Mouse (Mus musculus): Measurements from ENCODE around the gene Csrp3. TPM values are rescaled to one million over a fixed set of nuclear protein-coding genes. Genes with fewer than 3 reads are reported as not detected.
A peak's percentile ranks its signal among the peaks of the same experiment; 100 is the strongest.

Gene Csrp3
- 3.6 and 6.4 TPM in 2 replicates for polyA plus RNA-seq (2015; fragmentation: Nextera tagmentation; extraction: Ambion mirVana)

- Histone ChIP-seq H3K9me3 (no peaks in the 10 kb centered on the region), H3K27me3 (no peaks in the 10 kb centered on the region), H3K4me3 (no peak within 1 kb of the TSS), H3K27ac (no peak within 1 kb of the TSS), H3K9ac (no peak within 1 kb of the TSS), H3K4me2 (no peak within 1 kb of the TSS), H3K4me1 (peaks cover 15% of the 10 kb centered on the region; the same call in 1 of the 2 replicates), H3K36me3 (no peaks in the 10 kb centered on the region)
- no peak for ATAC-seq (ENCODE audit: insufficient number of reproducible peaks, insufficient read depth, low FRiP score, low TSS enrichment, low read depth)
- 35% methylated on average over 11 of the region's 11 CpGs for WGBS
Measured at GRCm38 (mm10) chr7:48847820-48848650, at the start of gene Csrp3. Gene Csrp3 (minus strand): TSS chr7:48848033.

GRCm38 (mm10) chr7:48896051-48896450 is 48.2 kb upstream of the Csrp3 start:
- Histone ChIP-seq H3K4me1 (peaks cover 18% of the 10 kb centered on the region), H3K9ac (no peak overlapping the region), H3K36me3 (no peaks in the 10 kb centered on the region), H3K27ac (no peak overlapping the region), H3K4me3 (no peak overlapping the region), H3K27me3 (peaks cover 32% of the 10 kb centered on the region), H3K9me3 (no peaks in the 10 kb centered on the region), H3K4me2 (no peak overlapping the region)
- no peak for ATAC-seq (ENCODE audit: insufficient number of reproducible peaks, insufficient read depth, low FRiP score, low TSS enrichment, low read depth)
- 68% methylated on average over 4 of the region's 4 CpGs for WGBS

GRCm38 (mm10) chr7:48895475-48895874 is 47.6 kb upstream of the Csrp3 start:
- no peak for ATAC-seq (ENCODE audit: insufficient number of reproducible peaks, insufficient read depth, low FRiP score, low TSS enrichment, low read depth)
- Histone ChIP-seq H3K27ac (no peak overlapping the region), H3K4me2 (no peak overlapping the region), H3K27me3 (peaks cover 32% of the 10 kb centered on the region), H3K9ac (no peak overlapping the region), H3K36me3 (no peaks in the 10 kb centered on the region), H3K9me3 (no peaks in the 10 kb centered on the region), H3K4me3 (no peak overlapping the region), H3K4me1 (peaks cover 24% of the 10 kb centered on the region)
- WGBS, result 87% methylated on average over 4 of the region's 4 CpGs

GRCm38 (mm10) chr7:48894763-48895162 is 46.9 kb upstream of the Csrp3 start:
- peaks cover 32% of the 10 kb centered on the region for H3K27me3 ChIP-seq
- no peak overlapping the region for H3K27ac ChIP-seq
- H3K9me3 ChIP-seq, result no peaks in the 10 kb centered on the region
- WGBS, result 71% methylated on average over 6 of the region's 6 CpGs
- H3K4me1 ChIP-seq, result peaks cover 26% of the 10 kb centered on the region
- H3K4me2 ChIP-seq, result no peak overlapping the region
- no peak overlapping the region for H3K9ac ChIP-seq
- H3K4me3 ChIP-seq, result no peak overlapping the region
- H3K36me3 ChIP-seq, result no peaks in the 10 kb centered on the region
- no peak for ATAC-seq (ENCODE audit: insufficient number of reproducible peaks, insufficient read depth, low FRiP score, low TSS enrichment, low read depth)

GRCm38 (mm10) chr7:48894152-48894551 is 46.3 kb upstream of the Csrp3 start:
- H3K4me3 ChIP-seq, result no peak overlapping the region
- H3K4me2 ChIP-seq, result no peak overlapping the region
- no peaks in the 10 kb centered on the region for H3K36me3 ChIP-seq
- no peak for ATAC-seq (ENCODE audit: insufficient number of reproducible peaks, insufficient read depth, low FRiP score, low TSS enrichment, low read depth)
- 1% methylated on average over 6 of the region's 6 CpGs for WGBS
- H3K4me1 ChIP-seq, result peaks cover 26% of the 10 kb centered on the region
- H3K27ac ChIP-seq, result no peak overlapping the region
- peaks cover 28% of the 10 kb centered on the region for H3K27me3 ChIP-seq
- no peaks in the 10 kb centered on the region for H3K9me3 ChIP-seq
- no peak overlapping the region for H3K9ac ChIP-seq

GRCm38 (mm10) chr7:48893093-48893492 is 45.3 kb upstream of the Csrp3 start:
- Histone ChIP-seq H3K27me3 (peaks cover 32% of the 10 kb centered on the region), H3K36me3 (no peaks in the 10 kb centered on the region), H3K9me3 (no peaks in the 10 kb centered on the region), H3K4me1 (peaks cover 30% of the 10 kb centered on the region), H3K4me3 (no peak overlapping the region), H3K4me2 (no peak overlapping the region), H3K9ac (no peak overlapping the region), H3K27ac (no peak overlapping the region)
- no peak for ATAC-seq (ENCODE audit: insufficient number of reproducible peaks, insufficient read depth, low FRiP score, low TSS enrichment, low read depth)
- WGBS, result 81% methylated on average over 7 of the region's 7 CpGs

- ATAC-seq (ENCODE audit: insufficient number of reproducible peaks, insufficient read depth, low FRiP score, low TSS enrichment, low read depth), result no peak
- H3K4me1 ChIP-seq, result peaks cover 25% of the 10 kb centered on the region
- no peak overlapping the region for H3K9ac ChIP-seq
- peak overlapping the region; percentile 11; the same call in 1 of the 2 replicates for H3K4me2 ChIP-seq
- no peaks in the 10 kb centered on the region for H3K36me3 ChIP-seq
- no peak overlapping the region for H3K4me3 ChIP-seq
- 34% methylated on average over 5 of the region's 5 CpGs for WGBS
- no peaks in the 10 kb centered on the region for H3K9me3 ChIP-seq
- H3K27me3 ChIP-seq, result peaks cover 24% of the 10 kb centered on the region
- H3K27ac ChIP-seq, result no peak overlapping the region
Measured at GRCm38 (mm10) chr7:48891029-48891428, 43.2 kb upstream of the Csrp3 start.

GRCm38 (mm10) chr7:48888751-48889150 is 40.9 kb upstream of the Csrp3 start:
- H3K36me3 ChIP-seq, result no peaks in the 10 kb centered on the region
- 63% methylated on average over 2 of the region's 2 CpGs for WGBS
- H3K9me3 ChIP-seq, result no peaks in the 10 kb centered on the region
- ATAC-seq (ENCODE audit: insufficient number of reproducible peaks, insufficient read depth, low FRiP score, low TSS enrichment, low read depth), result no peak
- H3K9ac ChIP-seq, result no peak overlapping the region
- peaks cover 25% of the 10 kb centered on the region for H3K4me1 ChIP-seq
- peaks cover 29% of the 10 kb centered on the region for H3K27me3 ChIP-seq
- H3K4me2 ChIP-seq, result no peak overlapping the region
- no peak overlapping the region for H3K27ac ChIP-seq
- H3K4me3 ChIP-seq, result no peak overlapping the region

GRCm38 (mm10) chr7:48887973-48888372 is 40.1 kb upstream of the Csrp3 start:
- peaks cover 31% of the 10 kb centered on the region for H3K27me3 ChIP-seq
- no peaks in the 10 kb centered on the region for H3K9me3 ChIP-seq
- H3K4me2 ChIP-seq, result no peak overlapping the region
- peaks cover 25% of the 10 kb centered on the region for H3K4me1 ChIP-seq
- no peak overlapping the region for H3K27ac ChIP-seq
- no peak for ATAC-seq (ENCODE audit: insufficient number of reproducible peaks, insufficient read depth, low FRiP score, low TSS enrichment, low read depth)
- no peak overlapping the region for H3K4me3 ChIP-seq
- H3K9ac ChIP-seq, result no peak overlapping the region
- H3K36me3 ChIP-seq, result no peaks in the 10 kb centered on the region
- WGBS, result 32% methylated on average over 8 of the region's 8 CpGs

GRCm38 (mm10) chr7:48884266-48884611 is 36.4 kb upstream of the Csrp3 start:
- 65% methylated on average over 5 of the region's 5 CpGs for WGBS
- no peak for ATAC-seq (ENCODE audit: insufficient number of reproducible peaks, insufficient read depth, low FRiP score, low TSS enrichment, low read depth)
- Histone ChIP-seq H3K27ac (no peak overlapping the region), H3K4me3 (no peak overlapping the region), H3K4me1 (peaks cover 32% of the 10 kb centered on the region), H3K9ac (no peak overlapping the region), H3K4me2 (no peak overlapping the region), H3K9me3 (no peaks in the 10 kb centered on the region), H3K27me3 (peaks cover 39% of the 10 kb centered on the region), H3K36me3 (no peaks in the 10 kb centered on the region)

GRCm38 (mm10) chr7:48883525-48884265 is 35.9 kb upstream of the Csrp3 start:
- Histone ChIP-seq H3K4me3 (no peak overlapping the region), H3K36me3 (no peaks in the 10 kb centered on the region), H3K4me2 (no peak overlapping the region), H3K4me1 (peaks cover 32% of the 10 kb centered on the region), H3K9me3 (no peaks in the 10 kb centered on the region), H3K27me3 (peaks cover 36% of the 10 kb centered on the region), H3K9ac (no peak overlapping the region), H3K27ac (no peak overlapping the region)
- WGBS, result 70% methylated on average over 4 of the region's 4 CpGs
- ATAC-seq (ENCODE audit: insufficient number of reproducible peaks, insufficient read depth, low FRiP score, low TSS enrichment, low read depth), result no peak
